Mouse (Mus musculus): ENCODE results near the gene Ankrd10.

- no peak for TF ChIP-seq CTCF (IDR thresholded peaks at IDR 0.05; ENCODE audit: extremely low read depth, insufficient read depth, low read length)
- TF ChIP-seq POLR2A (IDR thresholded peaks at IDR 0.05; ENCODE audit: extremely low read depth, insufficient read depth, low read length): no peak
Observed at GRCm38 (mm10) chr8:11575604-11576384, 59.8 kb downstream of the Ankrd10 start.
